Mouse (Mus musculus): Measurements from ENCODE around the gene Apod. TPM values are rescaled to one million over a fixed set of nuclear protein-coding genes. Genes with fewer than 3 reads are reported as not detected.
"Not testable (repeated sequence)": the region's sequence is repeated elsewhere in the genome, so short reads cannot be mapped to it uniquely, and the experiment has no call there.

Gene Apod
- polyA plus RNA-seq, 1 experiment from 2014 or later: 0.11 TPM

- Histone ChIP-seq H3K9me3 (ENCODE audit: low read length) (no peaks in the 10 kb centered on the region), H3K27ac (ENCODE audit: low read depth) (no peak overlapping the region), H3K9ac (replicated peaks) (no peak overlapping the region), H3K27me3 (ENCODE audit: insufficient read depth, low read length) (no peaks in the 10 kb centered on the region), H3K4me3 (ENCODE audit: low read depth, low read length) (no peak overlapping the region), H3K4me2 (ENCODE audit: low read depth, low read length) (no peak overlapping the region), H3K4me1 (ENCODE audit: insufficient read depth) (no peaks in the 10 kb centered on the region), H3K36me3 (replicated peaks; ENCODE audit: insufficient read depth, low read length) (no peaks in the 10 kb centered on the region)
- no peak for ATAC-seq
- TF ChIP-seq CTCF (IDR thresholded peaks at IDR 0.05; ENCODE audit: low read depth) (no peak), EP300 (IDR thresholded peaks at IDR 0.05; ENCODE audit: low read depth) (no peak)
- DNase-seq: no peak
- 52% methylated on average over 3 of the region's 3 CpGs for WGBS (ENCODE audit: insufficient replicate concordance)
Observed at GRCm38 (mm10) chr16:31337956-31338355, 23.3 kb upstream of the Apod start.

GRCm38 (mm10) chr16:31334796-31335195 is 20.2 kb upstream of the Apod start:
- Histone ChIP-seq H3K9ac (replicated peaks) (no peak overlapping the region), H3K27me3 (ENCODE audit: insufficient read depth, low read length) (no peaks in the 10 kb centered on the region), H3K27ac (ENCODE audit: low read depth) (no peak overlapping the region), H3K4me1 (ENCODE audit: insufficient read depth) (no peaks in the 10 kb centered on the region), H3K36me3 (replicated peaks; ENCODE audit: insufficient read depth, low read length) (no peaks in the 10 kb centered on the region), H3K4me3 (ENCODE audit: low read depth, low read length) (no peak overlapping the region), H3K9me3 (ENCODE audit: low read length) (no peaks in the 10 kb centered on the region), H3K4me2 (ENCODE audit: low read depth, low read length) (no peak overlapping the region)
- TF ChIP-seq EP300 (IDR thresholded peaks at IDR 0.05; ENCODE audit: low read depth): no peak
- whole genome bisulfite sequencing (ENCODE audit: insufficient replicate concordance): 53% methylated on average over 5 of the region's 5 CpGs
- DNase-seq (no peak), ATAC-seq (no peak)

- TF ChIP-seq CTCF (IDR thresholded peaks at IDR 0.05; ENCODE audit: low read depth) (no peak), EP300 (IDR thresholded peaks at IDR 0.05; ENCODE audit: low read depth) (no peak)
- H3K4me3 ChIP-seq (ENCODE audit: low read depth, low read length): no peak overlapping the region
Observed at GRCm38 (mm10) chr16:31332586-31332985, 18.0 kb upstream of the Apod start.

GRCm38 (mm10) chr16:31330970-31331369 is 16.4 kb upstream of the Apod start:
- 83% methylated on average over 6 of the region's 6 CpGs for WGBS (ENCODE audit: insufficient replicate concordance)
- H3K4me3 ChIP-seq (ENCODE audit: low read depth, low read length); H3K9me3 ChIP-seq (ENCODE audit: low read length); H3K36me3 ChIP-seq (replicated peaks; ENCODE audit: insufficient read depth, low read length); H3K4me2 ChIP-seq (ENCODE audit: low read depth, low read length); H3K4me1 ChIP-seq (ENCODE audit: insufficient read depth); DNase-seq; ATAC-seq; H3K27ac ChIP-seq (ENCODE audit: low read depth); H3K27me3 ChIP-seq (ENCODE audit: insufficient read depth, low read length); H3K9ac ChIP-seq (replicated peaks): not testable (repeated sequence)

More at GRCm38 (mm10) chr16:31332586-31332985, 18.0 kb upstream of the Apod start:
- no peak for DNase-seq
- no peak for ATAC-seq
- Histone ChIP-seq H3K4me2 (ENCODE audit: low read depth, low read length) (no peak overlapping the region), H3K4me1 (ENCODE audit: insufficient read depth) (no peaks in the 10 kb centered on the region), H3K9ac (replicated peaks) (no peak overlapping the region), H3K27ac (ENCODE audit: low read depth) (no peak overlapping the region), H3K36me3 (replicated peaks; ENCODE audit: insufficient read depth, low read length) (no peaks in the 10 kb centered on the region), H3K9me3 (ENCODE audit: low read length) (no peaks in the 10 kb centered on the region), H3K27me3 (ENCODE audit: insufficient read depth, low read length) (no peaks in the 10 kb centered on the region)

GRCm38 (mm10) chr16:31329668-31330067 is 15.1 kb upstream of the Apod start:
- no peak overlapping the region for H3K4me3 ChIP-seq (ENCODE audit: low read depth, low read length)
- no peaks in the 10 kb centered on the region for H3K9me3 ChIP-seq (ENCODE audit: low read length)
- WGBS (ENCODE audit: insufficient replicate concordance): 73% methylated on average over 2 of the region's 2 CpGs
- no peaks in the 10 kb centered on the region for H3K4me1 ChIP-seq (ENCODE audit: insufficient read depth)
- ATAC-seq: no peak
- H3K27ac ChIP-seq (ENCODE audit: low read depth): no peak overlapping the region
- no peak for TF ChIP-seq CTCF (IDR thresholded peaks at IDR 0.05; ENCODE audit: low read depth)
- TF ChIP-seq EP300 (IDR thresholded peaks at IDR 0.05; ENCODE audit: low read depth): no peak
- H3K4me2 ChIP-seq (ENCODE audit: low read depth, low read length): no peak overlapping the region
- no peaks in the 10 kb centered on the region for H3K36me3 ChIP-seq (replicated peaks; ENCODE audit: insufficient read depth, low read length)
- H3K27me3 ChIP-seq (ENCODE audit: insufficient read depth, low read length): no peaks in the 10 kb centered on the region
- no peak for DNase-seq
- H3K9ac ChIP-seq (replicated peaks): no peak overlapping the region

GRCm38 (mm10) chr16:31327891-31328290 is 13.3 kb upstream of the Apod start:
- H3K9ac ChIP-seq (replicated peaks): no peak overlapping the region
- DNase-seq (no peak), ATAC-seq (no peak)
- WGBS (ENCODE audit: insufficient replicate concordance): 74% methylated on average over 2 of the region's 2 CpGs
- H3K9me3 ChIP-seq (ENCODE audit: low read length): no peaks in the 10 kb centered on the region
- H3K4me3 ChIP-seq (ENCODE audit: low read depth, low read length): no peak overlapping the region
- H3K36me3 ChIP-seq (replicated peaks; ENCODE audit: insufficient read depth, low read length): no peaks in the 10 kb centered on the region
- H3K27ac ChIP-seq (ENCODE audit: low read depth): no peak overlapping the region
- no peaks in the 10 kb centered on the region for H3K4me1 ChIP-seq (ENCODE audit: insufficient read depth)
- H3K27me3 ChIP-seq (ENCODE audit: insufficient read depth, low read length): no peaks in the 10 kb centered on the region
- H3K4me2 ChIP-seq (ENCODE audit: low read depth, low read length): no peak overlapping the region
- TF ChIP-seq CTCF (IDR thresholded peaks at IDR 0.05; ENCODE audit: low read depth) (no peak), EP300 (IDR thresholded peaks at IDR 0.05; ENCODE audit: low read depth) (no peak)

GRCm38 (mm10) chr16:31327430-31327829 is 12.8 kb upstream of the Apod start:
- ATAC-seq: no peak
- H3K9ac ChIP-seq (replicated peaks): no peak overlapping the region
- H3K27ac ChIP-seq (ENCODE audit: low read depth): no peak overlapping the region
- H3K4me1 ChIP-seq (ENCODE audit: insufficient read depth): no peaks in the 10 kb centered on the region
- TF ChIP-seq EP300 (IDR thresholded peaks at IDR 0.05; ENCODE audit: low read depth): peak; percentile 41; the same call in 1 of the 2 replicates
- TF ChIP-seq CTCF (IDR thresholded peaks at IDR 0.05; ENCODE audit: low read depth): no peak
- no peak overlapping the region for H3K4me2 ChIP-seq (ENCODE audit: low read depth, low read length)
- H3K36me3 ChIP-seq (replicated peaks; ENCODE audit: insufficient read depth, low read length): no peaks in the 10 kb centered on the region
- DNase-seq: no peak
- WGBS (ENCODE audit: insufficient replicate concordance): 62% methylated on average over 8 of the region's 8 CpGs
- no peak overlapping the region for H3K4me3 ChIP-seq (ENCODE audit: low read depth, low read length)
- no peaks in the 10 kb centered on the region for H3K9me3 ChIP-seq (ENCODE audit: low read length)
- H3K27me3 ChIP-seq (ENCODE audit: insufficient read depth, low read length): no peaks in the 10 kb centered on the region
